Mouse (Mus musculus) forebrain, embryonic 12.5 days (tissue): ENCODE data around the gene Incenp. TPM values are rescaled to one million over a fixed set of nuclear protein-coding genes. Genes with fewer than 3 reads are reported as not detected.
"Not testable (repeated sequence)": the region's sequence is repeated elsewhere in the genome, so short reads cannot be mapped to it uniquely, and the experiment has no call there.

Experiments used
- ATAC-seq: fragments of 200-750 bp; cut with Nextera tagmentation; 2 replicates; pipeline ENCODE4 v1.8.0; 2017; ENCODE audit warnings: moderate TSS enrichment; ENCODE audit not compliant: low FRiP score
- H3K27ac ChIP-seq: fragments of 300-500 bp; sonication (generic); 2 replicates; pipeline ENCODE4 v1.5.1; 2016; ENCODE audit warnings: mild to moderate bottlenecking
- H3K27me3 ChIP-seq: fragments of 300-500 bp; sonication (generic); 2 replicates; pipeline ENCODE4 v1.6.1; 2016; ENCODE audit warnings: mild to moderate bottlenecking
- H3K36me3 ChIP-seq: fragments of 300-500 bp; sonication (generic); replicated peaks from 2 replicates; pipeline ENCODE4 v1.6.1; 2016; ENCODE audit warnings: mild to moderate bottlenecking
- H3K4me1 ChIP-seq: fragments of 300-500 bp; sonication (generic); 2 replicates; pipeline ENCODE4 v1.6.1; 2016
- H3K4me2 ChIP-seq: fragments of 300-500 bp; sonication (generic); 2 replicates; pipeline ENCODE4 v1.6.1; 2016; ENCODE audit warnings: mild to moderate bottlenecking, moderate library complexity
- H3K4me3 ChIP-seq: fragments of 300-500 bp; sonication (generic); replicated peaks from 2 replicates; pipeline ENCODE4 v1.5.1; 2016; ENCODE audit warnings: mild to moderate bottlenecking
- H3K9ac ChIP-seq: fragments of 300-500 bp; sonication (generic); 2 replicates; pipeline ENCODE4 v1.6.1; 2016; ENCODE audit warnings: mild to moderate bottlenecking
- H3K9me3 ChIP-seq: fragments of 300-500 bp; sonication (generic); 2 replicates; pipeline ENCODE4 v1.6.1; 2016
- WGBS: fragments of 180-500 bp; shearing (Covaris S2); methylation state at CpG from one replicate; pipeline ENCODE4 v1.1.7; 2016; 5-methylcytosine and 5-hydroxymethylcytosine counted together
- polyA plus RNA-seq: library from polyadenylated mRNA; unstranded; fragments of >200 nt; fragmentation: Nextera tagmentation; extraction: Ambion mirVana; gene quantifications from 2 replicates; pipeline ENCODE4 v1.2.1, GENCODE M21; 2016

The Incenp gene
- polyA plus RNA-seq, 1 experiment from 2014 or later: 149 TPM

- Histone ChIP-seq H3K4me2 (no peak overlapping the region), H3K4me1 (no peaks in the 10 kb centered on the region), H3K36me3 (no peaks in the 10 kb centered on the region), H3K9me3 (no peaks in the 10 kb centered on the region), H3K27me3 (no peaks in the 10 kb centered on the region), H3K9ac (no peak overlapping the region), H3K27ac (no peak overlapping the region), H3K4me3 (no peak overlapping the region)
- 92% methylated on average over 5 of the region's 5 CpGs for whole genome bisulfite sequencing
- no peak for ATAC-seq
These were observed 14.4 kb upstream of the Incenp start for GRCm38 (mm10) chr19:9913784-9914183.

- Histone ChIP-seq H3K9ac (no peak overlapping the region), H3K4me2 (no peak overlapping the region), H3K27ac (no peak overlapping the region), H3K36me3 (no peaks in the 10 kb centered on the region), H3K4me1 (no peaks in the 10 kb centered on the region), H3K27me3 (no peaks in the 10 kb centered on the region), H3K4me3 (no peak overlapping the region), H3K9me3 (no peaks in the 10 kb centered on the region)
- ATAC-seq: no peak
- 20% methylated on average over 6 of the region's 6 CpGs for WGBS
These were observed 12.0 kb upstream of the Incenp start for GRCm38 (mm10) chr19:9911314-9911754.

- WGBS: 86% methylated on average over 5 of the region's 5 CpGs
- Histone ChIP-seq H3K9ac (no peak overlapping the region), H3K36me3 (no peaks in the 10 kb centered on the region), H3K9me3 (no peaks in the 10 kb centered on the region), H3K4me2 (no peak overlapping the region), H3K27me3 (no peaks in the 10 kb centered on the region), H3K27ac (no peak overlapping the region), H3K4me1 (no peaks in the 10 kb centered on the region), H3K4me3 (no peak overlapping the region)
- ATAC-seq: no peak
These were observed 10.0 kb upstream of the Incenp start for GRCm38 (mm10) chr19:9909351-9909750.

GRCm38 (mm10) chr19:9900696-9901095 lies 1.3 kb upstream of the Incenp start:
- not testable (repeated sequence) for H3K27me3 ChIP-seq, ATAC-seq, H3K9ac ChIP-seq, H3K27ac ChIP-seq, H3K9me3 ChIP-seq, H3K4me3 ChIP-seq, H3K36me3 ChIP-seq
- H3K4me1 ChIP-seq: peaks cover 31% of the 10 kb centered on the region
- peak overlapping the region; percentile 57; the same call in 1 of the 2 replicates for H3K4me2 ChIP-seq
- WGBS: 89% methylated on average over 2 of the region's 2 CpGs

GRCm38 (mm10) chr19:9899780-9900146 lies 412 bp upstream of the Incenp start:
- H3K9ac ChIP-seq: peak overlapping the region; percentile 39

GRCm38 (mm10) chr19:9898339-9899066 lies 848 bp downstream of the Incenp start:
- Histone ChIP-seq H3K27me3 (no peaks in the 10 kb centered on the region), H3K9me3 (no peaks in the 10 kb centered on the region), H3K9ac (peak overlapping the region; percentile 82), H3K27ac (peak overlapping the region; percentile 76), H3K4me1 (peaks cover 31% of the 10 kb centered on the region), H3K4me2 (peak overlapping the region; percentile 79), H3K36me3 (peaks cover 22% of the 10 kb centered on the region), H3K4me3 (peak overlapping the region; percentile 85)
- 10% methylated on average over 17 of the region's 17 CpGs for WGBS
- no peak for ATAC-seq

More at GRCm38 (mm10) chr19:9899780-9900146, 412 bp upstream of the Incenp start:
- peaks cover 10% of the 10 kb centered on the region for H3K36me3 ChIP-seq
- WGBS: 7% methylated on average over 10 of the region's 10 CpGs
- no peaks in the 10 kb centered on the region for H3K9me3 ChIP-seq
- peak overlapping the region; percentile 57 for H3K4me2 ChIP-seq
- H3K4me3 ChIP-seq: peak overlapping the region; percentile 85
- peak overlapping the region; percentile 76 for H3K27ac ChIP-seq
- H3K4me1 ChIP-seq: peaks cover 31% of the 10 kb centered on the region
- H3K27me3 ChIP-seq: no peaks in the 10 kb centered on the region
- ATAC-seq: peak; percentile 81

GRCm38 (mm10) chr19:9896067-9896466 lies 3.3 kb downstream of the Incenp start:
- H3K4me1 ChIP-seq: peaks cover 31% of the 10 kb centered on the region
- no peak overlapping the region for H3K9ac ChIP-seq
- no peaks in the 10 kb centered on the region for H3K27me3 ChIP-seq
- H3K36me3 ChIP-seq: peaks cover 46% of the 10 kb centered on the region
- no peak overlapping the region for H3K4me3 ChIP-seq
- no peak overlapping the region for H3K27ac ChIP-seq
- no peak overlapping the region for H3K4me2 ChIP-seq
- no peak for ATAC-seq
- H3K9me3 ChIP-seq: no peaks in the 10 kb centered on the region
- WGBS: 81% methylated on average over 5 of the region's 5 CpGs

- no peak overlapping the region for H3K4me3 ChIP-seq
- H3K4me2 ChIP-seq: no peak overlapping the region
- WGBS: 94% methylated on average over 8 of the region's 8 CpGs
- H3K36me3 ChIP-seq: peaks cover 92% of the 10 kb centered on the region
- no peaks in the 10 kb centered on the region for H3K27me3 ChIP-seq
- H3K27ac ChIP-seq: no peak overlapping the region
- no peaks in the 10 kb centered on the region for H3K4me1 ChIP-seq
- H3K9ac ChIP-seq: no peak overlapping the region
- ATAC-seq: no peak
- no peaks in the 10 kb centered on the region for H3K9me3 ChIP-seq
These were observed 12.6 kb downstream of the Incenp start for GRCm38 (mm10) chr19:9886771-9887170.

- no peak for ATAC-seq
- no peaks in the 10 kb centered on the region for H3K27me3 ChIP-seq
- no peak overlapping the region for H3K9ac ChIP-seq
- no peak overlapping the region for H3K4me3 ChIP-seq
- no peaks in the 10 kb centered on the region for H3K4me1 ChIP-seq
- WGBS: 85% methylated on average over 1 of the region's 1 CpGs
- H3K4me2 ChIP-seq: no peak overlapping the region
- no peaks in the 10 kb centered on the region for H3K9me3 ChIP-seq
- peaks cover 92% of the 10 kb centered on the region for H3K36me3 ChIP-seq
- no peak overlapping the region for H3K27ac ChIP-seq
These were observed 13.0 kb downstream of the Incenp start for GRCm38 (mm10) chr19:9886348-9886747.

GRCm38 (mm10) chr19:9878186-9878835 lies 21.0 kb downstream of the Incenp start:
- Histone ChIP-seq H3K36me3 (peaks cover 96% of the 10 kb centered on the region), H3K9ac (no peak overlapping the region), H3K9me3 (no peaks in the 10 kb centered on the region), H3K27me3 (no peaks in the 10 kb centered on the region), H3K4me3 (no peak overlapping the region), H3K27ac (no peak overlapping the region), H3K4me2 (no peak overlapping the region), H3K4me1 (no peaks in the 10 kb centered on the region)
- 97% methylated on average over 20 of the region's 20 CpGs for WGBS
- ATAC-seq: no peak

- Histone ChIP-seq H3K9me3 (no peaks in the 10 kb centered on the region), H3K4me2 (no peak overlapping the region), H3K27ac (no peak overlapping the region), H3K4me1 (no peaks in the 10 kb centered on the region), H3K27me3 (no peaks in the 10 kb centered on the region), H3K4me3 (no peak overlapping the region), H3K36me3 (no peaks in the 10 kb centered on the region; the same call in 1 of the 2 replicates), H3K9ac (no peak overlapping the region)
- no peak for ATAC-seq
These were observed 33.9 kb downstream of the Incenp start for GRCm38 (mm10) chr19:9865466-9865865.

- no peaks in the 10 kb centered on the region for H3K27me3 ChIP-seq
- no peaks in the 10 kb centered on the region for H3K9me3 ChIP-seq
- no peaks in the 10 kb centered on the region for H3K4me1 ChIP-seq
- H3K36me3 ChIP-seq: no peaks in the 10 kb centered on the region; the same call in 1 of the 2 replicates
- no peak for ATAC-seq
- no peak overlapping the region for H3K27ac ChIP-seq
- no peak overlapping the region for H3K4me2 ChIP-seq
- 85% methylated on average over 1 of the region's 1 CpGs for WGBS
- H3K4me3 ChIP-seq: no peak overlapping the region
- H3K9ac ChIP-seq: no peak overlapping the region
These were observed 34.5 kb downstream of the Incenp start for GRCm38 (mm10) chr19:9864856-9865255.

GRCm38 (mm10) chr19:9860821-9861220 lies 38.5 kb downstream of the Incenp start:
- H3K4me2 ChIP-seq, H3K27ac ChIP-seq, H3K4me1 ChIP-seq, H3K27me3 ChIP-seq, H3K4me3 ChIP-seq, H3K9me3 ChIP-seq, H3K9ac ChIP-seq, H3K36me3 ChIP-seq, ATAC-seq: not testable (repeated sequence)
- 94% methylated on average over 3 of the region's 3 CpGs for WGBS
